Mouse (Mus musculus) liver, adult 2 months (tissue): Measurements from ENCODE around the gene Rhobtb1.

Experiments
- CTCF ChIP-seq: fragments of 200-500 bp; IDR thresholded peaks from 2 replicates; pipeline ENCODE4 v1.5.1; 2011; ENCODE audit warnings: low read depth, low read length, control low read depth
- POLR2A ChIP-seq: fragments of 200-500 bp; IDR thresholded peaks from 2 replicates; pipeline ENCODE4 v1.6.1; 2011; ENCODE audit warnings: low read length, control low read depth; ENCODE audit not compliant: insufficient read depth; ENCODE audit errors: extremely low read depth

DNA sequence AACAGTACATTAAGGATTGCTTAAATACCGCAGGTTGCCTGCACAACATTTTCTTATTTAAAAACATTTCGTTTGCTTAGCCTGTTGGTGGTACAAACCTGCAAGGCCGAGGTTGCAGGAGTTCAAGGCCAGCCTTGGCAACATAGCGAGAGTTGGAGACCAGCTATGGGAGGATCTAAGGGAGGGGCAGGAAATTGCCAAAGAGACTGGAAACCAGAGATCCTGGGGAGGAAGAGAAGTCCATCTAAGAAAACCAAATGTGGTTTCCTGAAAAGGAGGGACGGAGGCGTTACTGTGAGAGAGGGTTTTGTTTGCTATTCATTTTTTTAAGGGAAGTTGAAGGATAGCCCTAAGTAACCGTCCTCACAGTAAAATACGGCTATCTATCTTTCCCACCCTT lies 60.3 kb downstream of the Rhobtb1 start:
- TF ChIP-seq CTCF (no peak), POLR2A (no peak)
